Mouse (Mus musculus): ENCODE data around the gene Slamf7. TPM values are rescaled to one million over a fixed set of nuclear protein-coding genes. Genes with fewer than 3 reads are reported as not detected.

The Slamf7 gene
- polyA plus RNA-seq, 1 experiment from 2014 or later, result not detected

GRCm38 (mm10) chr1:171663757-171664156, 10.9 kb upstream of the Slamf7 start:
- Histone ChIP-seq H3K27ac (no peak overlapping the region), H3K27me3 (ENCODE audit: poor library complexity, severe bottlenecking) (no peaks in the 10 kb centered on the region), H3K4me3 (no peak overlapping the region), H3K9me3 (no peaks in the 10 kb centered on the region), H3K4me1 (no peaks in the 10 kb centered on the region), H3K36me3 (replicated peaks) (no peaks in the 10 kb centered on the region)
- WGBS, result 88% methylated on average over 2 of the region's 2 CpGs
- no peak for DNase-seq (ENCODE audit: extremely low spot score, low spot score)

- no peaks in the 10 kb centered on the region for H3K4me1 ChIP-seq
- no peak overlapping the region for H3K4me3 ChIP-seq
- WGBS, result 85% methylated on average over 2 of the region's 2 CpGs
- DNase-seq (ENCODE audit: extremely low spot score, low spot score), result no peak
- H3K27ac ChIP-seq, result no peak overlapping the region
- H3K36me3 ChIP-seq (replicated peaks), result no peaks in the 10 kb centered on the region
- no peaks in the 10 kb centered on the region for H3K9me3 ChIP-seq
- H3K27me3 ChIP-seq (ENCODE audit: poor library complexity, severe bottlenecking), result no peaks in the 10 kb centered on the region
Measured at GRCm38 (mm10) chr1:171661482-171661881, 8.6 kb upstream of the Slamf7 start.

- Histone ChIP-seq H3K27me3 (ENCODE audit: poor library complexity, severe bottlenecking) (no peaks in the 10 kb centered on the region), H3K27ac (no peak overlapping the region), H3K4me3 (no peak overlapping the region), H3K4me1 (no peaks in the 10 kb centered on the region), H3K9me3 (no peaks in the 10 kb centered on the region), H3K36me3 (replicated peaks) (no peaks in the 10 kb centered on the region)
- no peak for DNase-seq (ENCODE audit: extremely low spot score, low spot score)
- 100% methylated on average over 1 of the region's 1 CpGs for whole genome bisulfite sequencing
Measured at GRCm38 (mm10) chr1:171660423-171660822, 7.6 kb upstream of the Slamf7 start.

GRCm38 (mm10) chr1:171658561-171658991, 5.7 kb upstream of the Slamf7 start:
- Histone ChIP-seq H3K4me1 (no peaks in the 10 kb centered on the region), H3K4me3 (no peak overlapping the region), H3K27me3 (ENCODE audit: poor library complexity, severe bottlenecking) (no peaks in the 10 kb centered on the region), H3K9me3 (no peaks in the 10 kb centered on the region), H3K36me3 (replicated peaks) (no peaks in the 10 kb centered on the region), H3K27ac (no peak overlapping the region)
- 85% methylated on average over 5 of the region's 5 CpGs for WGBS
- no peak for DNase-seq (ENCODE audit: extremely low spot score, low spot score)

- Histone ChIP-seq H3K4me3 (no peak overlapping the region), H3K27me3 (ENCODE audit: poor library complexity, severe bottlenecking) (no peaks in the 10 kb centered on the region), H3K4me1 (no peaks in the 10 kb centered on the region), H3K9me3 (no peaks in the 10 kb centered on the region), H3K27ac (no peak overlapping the region), H3K36me3 (replicated peaks) (no peaks in the 10 kb centered on the region)
- no peak for DNase-seq (ENCODE audit: extremely low spot score, low spot score)
- WGBS, result 79% methylated on average over 8 of the region's 8 CpGs
Measured at GRCm38 (mm10) chr1:171648840-171649239, 4.0 kb downstream of the Slamf7 start.

GRCm38 (mm10) chr1:171647716-171648115, 5.1 kb downstream of the Slamf7 start:
- 88% methylated on average over 5 of the region's 5 CpGs for WGBS
- Histone ChIP-seq H3K27ac (no peak overlapping the region), H3K4me3 (no peak overlapping the region), H3K9me3 (no peaks in the 10 kb centered on the region), H3K27me3 (ENCODE audit: poor library complexity, severe bottlenecking) (no peaks in the 10 kb centered on the region), H3K4me1 (no peaks in the 10 kb centered on the region), H3K36me3 (replicated peaks) (no peaks in the 10 kb centered on the region)
- no peak for DNase-seq (ENCODE audit: extremely low spot score, low spot score)

- Histone ChIP-seq H3K4me1 (no peaks in the 10 kb centered on the region), H3K27me3 (ENCODE audit: poor library complexity, severe bottlenecking) (no peaks in the 10 kb centered on the region), H3K4me3 (no peak overlapping the region), H3K9me3 (no peaks in the 10 kb centered on the region), H3K27ac (no peak overlapping the region), H3K36me3 (replicated peaks) (no peaks in the 10 kb centered on the region)
- DNase-seq (ENCODE audit: extremely low spot score, low spot score), result no peak
- 85% methylated on average over 5 of the region's 5 CpGs for WGBS
Measured at GRCm38 (mm10) chr1:171646429-171646940, 6.3 kb downstream of the Slamf7 start.

- no peak overlapping the region for H3K27ac ChIP-seq
- no peak overlapping the region for H3K4me3 ChIP-seq
- no peak for DNase-seq (ENCODE audit: extremely low spot score, low spot score)
- no peaks in the 10 kb centered on the region for H3K4me1 ChIP-seq
- 86% methylated on average over 7 of the region's 7 CpGs for WGBS
- H3K36me3 ChIP-seq (replicated peaks), result no peaks in the 10 kb centered on the region
- no peaks in the 10 kb centered on the region for H3K9me3 ChIP-seq
- H3K27me3 ChIP-seq (ENCODE audit: poor library complexity, severe bottlenecking), result no peaks in the 10 kb centered on the region
Measured at GRCm38 (mm10) chr1:171643612-171644011, 9.2 kb downstream of the Slamf7 start.

- Histone ChIP-seq H3K27me3 (ENCODE audit: poor library complexity, severe bottlenecking) (no peaks in the 10 kb centered on the region), H3K36me3 (replicated peaks) (no peaks in the 10 kb centered on the region), H3K4me3 (no peak overlapping the region), H3K4me1 (no peaks in the 10 kb centered on the region), H3K9me3 (no peaks in the 10 kb centered on the region), H3K27ac (no peak overlapping the region)
- 95% methylated on average over 6 of the region's 6 CpGs for WGBS
- DNase-seq (ENCODE audit: extremely low spot score, low spot score), result no peak
Measured at GRCm38 (mm10) chr1:171640796-171641195, 12.0 kb downstream of the Slamf7 start.

GRCm38 (mm10) chr1:171638686-171639085, 14.1 kb downstream of the Slamf7 start:
- no peaks in the 10 kb centered on the region for H3K9me3 ChIP-seq

GRCm38 (mm10) chr1:171637101-171637500, 15.7 kb downstream of the Slamf7 start:
- Histone ChIP-seq H3K27ac (no peak overlapping the region), H3K27me3 (ENCODE audit: poor library complexity, severe bottlenecking) (no peaks in the 10 kb centered on the region), H3K4me3 (no peak overlapping the region), H3K9me3 (no peaks in the 10 kb centered on the region), H3K36me3 (replicated peaks) (no peaks in the 10 kb centered on the region), H3K4me1 (no peaks in the 10 kb centered on the region)
- DNase-seq (ENCODE audit: extremely low spot score, low spot score), result no peak
- WGBS, result 88% methylated on average over 8 of the region's 8 CpGs

More at GRCm38 (mm10) chr1:171638686-171639085, 14.1 kb downstream of the Slamf7 start:
- no peaks in the 10 kb centered on the region for H3K36me3 ChIP-seq (replicated peaks)
- no peaks in the 10 kb centered on the region for H3K27me3 ChIP-seq (ENCODE audit: poor library complexity, severe bottlenecking)
- 85% methylated on average over 2 of the region's 2 CpGs for WGBS
- no peak for DNase-seq (ENCODE audit: extremely low spot score, low spot score)
- no peak overlapping the region for H3K4me3 ChIP-seq
- no peak overlapping the region for H3K27ac ChIP-seq
- no peaks in the 10 kb centered on the region for H3K4me1 ChIP-seq

- 66% methylated on average over 6 of the region's 6 CpGs for WGBS
- Histone ChIP-seq H3K4me1 (no peaks in the 10 kb centered on the region), H3K27me3 (ENCODE audit: poor library complexity, severe bottlenecking) (no peaks in the 10 kb centered on the region), H3K36me3 (replicated peaks) (no peaks in the 10 kb centered on the region), H3K4me3 (no peak overlapping the region), H3K27ac (no peak overlapping the region), H3K9me3 (no peaks in the 10 kb centered on the region)
- DNase-seq (ENCODE audit: extremely low spot score, low spot score), result no peak
Measured at GRCm38 (mm10) chr1:171635696-171636095, 17.1 kb downstream of the Slamf7 start.

- 89% methylated on average over 2 of the region's 2 CpGs for WGBS
- H3K4me1 ChIP-seq, result no peaks in the 10 kb centered on the region
- no peak overlapping the region for H3K4me3 ChIP-seq
- no peak overlapping the region for H3K27ac ChIP-seq
- H3K9me3 ChIP-seq, result no peaks in the 10 kb centered on the region
- DNase-seq (ENCODE audit: extremely low spot score, low spot score), result no peak
- no peaks in the 10 kb centered on the region for H3K27me3 ChIP-seq (ENCODE audit: poor library complexity, severe bottlenecking)
- H3K36me3 ChIP-seq (replicated peaks), result no peaks in the 10 kb centered on the region
Measured at GRCm38 (mm10) chr1:171631447-171631846, 21.4 kb downstream of the Slamf7 start.

- WGBS, result 86% methylated on average over 4 of the region's 4 CpGs
Measured at GRCm38 (mm10) chr1:171630912-171631311, 21.9 kb downstream of the Slamf7 start.

More at GRCm38 (mm10) chr1:171630912-171631311, 21.9 kb downstream of the Slamf7 start:
- Histone ChIP-seq H3K9me3 (no peaks in the 10 kb centered on the region), H3K36me3 (replicated peaks) (no peaks in the 10 kb centered on the region), H3K4me3 (no peak overlapping the region), H3K27ac (no peak overlapping the region), H3K4me1 (no peaks in the 10 kb centered on the region), H3K27me3 (ENCODE audit: poor library complexity, severe bottlenecking) (no peaks in the 10 kb centered on the region)
- DNase-seq (ENCODE audit: extremely low spot score, low spot score), result no peak
